Mouse (Mus musculus) spleen, adult 2 months (tissue): ENCODE data around the gene Prph. TPM values are rescaled to one million over a fixed set of nuclear protein-coding genes. Genes with fewer than 3 reads are reported as not detected.

Source experiments
- DNase-seq, 2 experiments: peaks; one replicate each; pipeline versions ENCODE4 v3.0.0 to v3.0.0-alpha.2; 2012 to 2021; ENCODE audit warnings: low spot score in 2 of 2, low read depth in 1 of 2
- H3K27ac ChIP-seq: fragments of 200-500 bp; 2 replicates; pipeline ENCODE4 v1.5.1; 2012; ENCODE audit warnings: low read length, inconsistent platforms; ENCODE audit not compliant: insufficient read depth
- H3K27me3 ChIP-seq: fragments of 200-500 bp; 2 replicates; pipeline ENCODE4 v1.6.1; 2012; ENCODE audit warnings: mild to moderate bottlenecking, moderate library complexity, low read length, inconsistent platforms; ENCODE audit not compliant: control insufficient read depth, insufficient read depth
- H3K36me3 ChIP-seq: fragments of 200-500 bp; 2 replicates; pipeline ENCODE4 v1.6.1; 2012; ENCODE audit warnings: mild to moderate bottlenecking, low read length, inconsistent platforms; ENCODE audit not compliant: control insufficient read depth, insufficient read depth
- H3K4me1 ChIP-seq: fragments of 200-500 bp; 2 replicates; pipeline ENCODE4 v1.6.1; 2011; ENCODE audit warnings: inconsistent platforms; ENCODE audit not compliant: control insufficient read depth, insufficient read depth, insufficient read length
- H3K4me3 ChIP-seq: fragments of 200-500 bp; 2 replicates; pipeline ENCODE4 v1.5.1; 2011; ENCODE audit warnings: mild to moderate bottlenecking, inconsistent platforms; ENCODE audit not compliant: insufficient read depth, insufficient read length; ENCODE audit errors: extremely low read depth
- CTCF ChIP-seq: fragments of 200-500 bp; IDR thresholded peaks from 2 replicates; pipeline ENCODE4 v1.5.1; 2011; ENCODE audit warnings: mild to moderate bottlenecking, inconsistent platforms; ENCODE audit not compliant: insufficient read depth, insufficient read length, insufficient replicate concordance; ENCODE audit errors: extremely low read depth
- POLR2A ChIP-seq: fragments of 200-500 bp; IDR thresholded peaks from 2 replicates; pipeline ENCODE4 v1.6.1; 2011; ENCODE audit warnings: low read depth, low read length, inconsistent platforms
- WGBS: fragments of 180-500 bp; shearing (Covaris S2); methylation state at CpG from one replicate; pipeline ENCODE4 v1.1.7; 2018; 5-methylcytosine and 5-hydroxymethylcytosine counted together
- polyA plus RNA-seq: library from polyadenylated mRNA; depleted of rRNA; stranded (reverse); fragments of >200 nt; gene quantifications from 2 replicates; pipeline ENCODE4 v1.2.3, GENCODE M21; 2012; rRNA removed

Gene Prph
- polyA plus RNA-seq, 1 experiment, result 0.99 TPM

DNA sequence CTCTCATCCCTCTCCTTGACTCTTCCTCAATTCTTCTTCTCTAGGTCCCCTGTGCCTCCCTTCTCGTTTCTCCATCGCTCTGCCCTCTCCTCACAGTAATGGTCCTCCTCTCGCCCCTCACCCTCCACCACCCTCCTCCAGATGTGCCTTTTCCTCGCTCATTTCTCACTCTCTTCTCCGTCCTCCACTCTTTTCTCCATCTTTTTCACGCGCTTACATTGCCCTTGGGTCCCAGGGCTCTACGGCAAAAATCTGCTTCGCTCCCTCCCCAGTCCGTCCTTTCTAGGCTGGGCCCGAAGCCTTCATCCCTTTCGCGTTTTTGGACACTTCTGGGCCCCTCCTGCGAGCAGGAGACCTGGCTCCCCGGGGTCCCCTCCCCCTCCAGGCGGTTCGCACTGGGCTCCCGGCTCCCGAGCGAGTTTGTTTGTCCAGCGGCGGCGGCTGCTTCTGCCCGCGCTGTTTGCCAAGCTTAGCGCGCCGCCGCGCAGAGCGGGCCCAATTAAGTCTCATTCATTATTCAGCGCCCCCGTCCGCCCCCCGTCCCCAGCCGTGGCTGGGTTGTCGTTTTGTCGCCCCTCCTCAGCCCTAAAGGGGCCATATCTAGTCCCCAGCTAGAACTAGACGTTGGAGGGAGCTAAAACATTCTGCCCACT, 43.0 kb downstream of the Prph start:
- H3K36me3 ChIP-seq, result no peaks in the 10 kb centered on the region
- H3K4me3 ChIP-seq, result no peak overlapping the region; the same call in 1 of the 2 replicates
- no peak overlapping the region for H3K27ac ChIP-seq
- no peak for DNase-seq
- peaks cover 42% of the 10 kb centered on the region for H3K27me3 ChIP-seq
- 4% methylated on average over 39 of the region's 39 CpGs for WGBS
- H3K4me1 ChIP-seq, result peaks cover 3% of the 10 kb centered on the region; the same call in 1 of the 2 replicates
- TF ChIP-seq POLR2A (no peak), CTCF (no peak)

DNA sequence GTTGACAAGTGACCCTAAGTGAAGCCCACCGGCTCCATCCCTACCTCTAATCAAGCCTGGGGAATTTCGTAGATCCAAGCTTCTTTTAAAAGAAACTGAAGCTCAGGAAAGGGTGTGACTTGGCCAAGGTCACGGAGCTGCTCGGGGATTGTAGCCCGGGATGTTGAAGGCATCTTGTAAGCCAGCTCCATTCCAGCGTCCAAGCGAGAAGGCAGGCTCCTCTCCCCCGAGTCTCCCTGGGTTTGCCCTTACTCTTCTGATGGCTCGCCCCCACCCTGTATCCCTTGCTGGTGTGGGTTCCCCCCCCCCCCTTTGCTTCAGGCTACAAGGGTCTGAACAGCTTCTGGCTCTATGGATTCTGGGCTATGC, 43.5 kb downstream of the Prph start:
- peaks cover 40% of the 10 kb centered on the region for H3K27me3 ChIP-seq

DNA sequence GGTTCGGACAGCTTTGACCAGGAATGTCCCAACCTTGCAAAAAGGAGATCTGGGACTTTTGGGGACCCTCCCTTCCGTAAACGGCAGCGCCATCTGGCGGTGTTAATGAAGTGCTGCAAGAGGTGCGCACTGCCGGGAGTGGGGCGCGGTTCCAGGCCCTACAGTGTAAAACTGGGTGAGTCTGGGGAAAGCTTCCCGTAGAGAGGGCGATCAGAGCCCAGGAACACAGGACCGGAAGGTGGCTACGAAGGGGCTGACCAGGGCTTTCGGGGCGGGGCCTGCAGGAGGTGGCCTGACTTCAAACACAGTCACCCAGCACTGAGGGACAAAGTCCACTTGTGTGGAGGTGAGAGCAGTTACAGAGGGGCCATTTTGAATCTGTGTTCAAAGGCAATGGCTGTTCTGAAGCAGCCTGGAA, 44.2 kb downstream of the Prph start:
- DNase-seq, result no peak
- 3% methylated on average over 15 of the region's 15 CpGs for WGBS
- peaks cover 35% of the 10 kb centered on the region for H3K27me3 ChIP-seq
- TF ChIP-seq POLR2A (no peak), CTCF (peak; percentile 35; the same call in 1 of the 2 replicates)
- H3K4me1 ChIP-seq, result no peaks in the 10 kb centered on the region; the same call in 1 of the 2 replicates
- H3K4me3 ChIP-seq, result no peak overlapping the region
- H3K36me3 ChIP-seq, result no peaks in the 10 kb centered on the region
- H3K27ac ChIP-seq, result no peak overlapping the region

More for the DNA sequence above, 43.5 kb downstream of the Prph start:
- Histone ChIP-seq H3K4me3 (no peak overlapping the region), H3K36me3 (no peaks in the 10 kb centered on the region), H3K27ac (no peak overlapping the region), H3K4me1 (peaks cover 3% of the 10 kb centered on the region; the same call in 1 of the 2 replicates)
- no peak for DNase-seq
- WGBS, result 11% methylated on average over 9 of the region's 9 CpGs
- TF ChIP-seq POLR2A, result no peak
- TF ChIP-seq CTCF, result no peak

DNA sequence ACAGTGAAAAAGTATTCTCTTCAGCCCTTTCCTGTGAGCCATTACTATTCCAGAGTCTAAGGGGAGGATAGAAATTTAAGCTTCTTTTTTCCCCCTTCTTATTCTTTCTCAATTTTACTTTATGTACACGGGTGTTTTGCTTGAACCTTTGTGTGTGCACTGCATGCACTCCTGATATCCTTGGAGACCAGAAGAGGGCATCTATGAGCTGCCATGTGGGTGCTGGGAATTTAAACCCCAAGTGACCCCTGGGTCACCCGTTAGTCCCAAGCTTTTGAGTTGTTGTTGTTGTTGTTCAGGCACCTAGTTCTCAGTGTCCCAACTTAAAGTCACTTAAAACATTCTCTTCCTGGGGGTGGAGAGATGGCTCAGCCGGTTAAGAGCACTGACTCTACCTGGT, 45.0 kb downstream of the Prph start:
- Histone ChIP-seq H3K4me1 (no peaks in the 10 kb centered on the region; the same call in 1 of the 2 replicates), H3K27me3 (peaks cover 30% of the 10 kb centered on the region), H3K36me3 (no peaks in the 10 kb centered on the region), H3K4me3 (no peak overlapping the region), H3K27ac (no peak overlapping the region)
- no peak for TF ChIP-seq POLR2A
- TF ChIP-seq CTCF, result no peak
- WGBS, result 55% methylated on average over 3 of the region's 3 CpGs
- DNase-seq, result no peak

DNA sequence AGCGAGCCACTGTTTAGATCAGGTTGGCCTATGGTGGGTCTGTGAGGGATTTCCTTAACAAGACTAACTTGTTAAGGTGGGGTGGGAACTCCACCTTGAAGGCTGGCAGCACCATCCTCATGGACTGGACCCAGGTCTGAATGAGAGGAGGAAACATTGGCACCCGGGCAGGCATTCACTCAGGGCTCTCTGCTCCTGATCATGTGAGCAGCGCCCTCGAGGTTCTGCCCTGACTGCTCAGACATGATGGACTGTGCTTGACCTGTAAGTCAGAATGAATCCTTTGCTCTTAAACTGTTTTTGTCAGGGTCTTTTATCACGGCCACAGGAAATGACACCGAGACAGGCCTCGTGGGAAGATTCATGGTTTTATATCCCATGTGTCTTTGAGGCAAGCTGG, 50.3 kb downstream of the Prph start:
- 0 out of 2 replicates have a peak, but pooled peaks cover 3% of the 10 kb centered on the region for H3K27me3 ChIP-seq
- H3K4me1 ChIP-seq, result no peaks in the 10 kb centered on the region
- no peak for DNase-seq
- no peaks in the 10 kb centered on the region for H3K36me3 ChIP-seq
- H3K4me3 ChIP-seq, result no peak overlapping the region
- 0 out of 2 replicates have a peak overlapping the region, but pooled peaks have one; percentile 5 for H3K27ac ChIP-seq
- TF ChIP-seq CTCF (no peak), POLR2A (no peak)
- WGBS, result 32% methylated on average over 7 of the region's 7 CpGs

DNA sequence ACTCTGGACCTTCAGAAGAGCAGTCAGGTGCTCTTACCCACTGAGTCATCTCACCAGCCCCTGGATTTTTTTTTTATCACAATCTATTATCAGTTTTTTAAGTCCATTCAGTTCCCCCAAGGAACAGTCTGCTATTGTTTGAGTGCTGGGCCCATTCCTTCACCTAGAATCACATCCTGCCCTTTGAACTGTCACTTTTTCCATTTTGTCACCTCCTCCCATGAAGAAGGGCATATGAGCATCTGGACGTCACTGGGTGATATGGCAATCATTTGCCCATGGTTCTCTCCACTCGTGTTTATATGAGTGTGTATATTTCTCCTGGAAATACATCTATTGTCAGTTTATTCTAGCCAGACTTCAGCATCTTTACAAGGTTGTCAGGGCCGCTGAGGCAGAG, 52.9 kb downstream of the Prph start:
- Histone ChIP-seq H3K36me3 (no peaks in the 10 kb centered on the region), H3K27ac (no peak overlapping the region), H3K4me1 (no peaks in the 10 kb centered on the region), H3K27me3 (no peaks in the 10 kb centered on the region), H3K4me3 (no peak overlapping the region)
- 75% methylated on average over 3 of the region's 3 CpGs for WGBS
- TF ChIP-seq CTCF, result no peak
- TF ChIP-seq POLR2A, result no peak
- no peak for DNase-seq

Other genes with a start within 250 kb of the Prph start
- 0.20 and 0.39 TPM in 2 replicates for gene Ddn, start 245.7 kb upstream of the Prph start, polyA plus RNA-seq
- gene Prkag1, start 223.7 kb upstream of the Prph start, polyA plus RNA-seq, result 42.2 and 45.1 TPM in 2 replicates
- 55.6 and 58.7 TPM in 2 replicates for gene Kmt2d, start 184.0 kb upstream of the Prph start, polyA plus RNA-seq
- gene Rhebl1, start 160.6 kb upstream of the Prph start, polyA plus RNA-seq, result 5.4 and 6.0 TPM in 2 replicates
- 1.6 and 2.3 TPM in 2 replicates for gene Dhh, start 156.6 kb upstream of the Prph start, polyA plus RNA-seq
- gene Lmbr1l, start 136.9 kb upstream of the Prph start, polyA plus RNA-seq, result 112 and 191 TPM in 2 replicates
- gene Tuba1b, start 120.6 kb upstream of the Prph start, polyA plus RNA-seq, result 694 and 1,212 TPM in 2 replicates
- 16.3 and 63.6 TPM in 2 replicates for gene Gm49450, start 101.6 kb upstream of the Prph start, polyA plus RNA-seq
- 116 and 126 TPM in 2 replicates for gene Tuba1a, start 101.5 kb upstream of the Prph start, polyA plus RNA-seq
- gene Tuba1c, start 25.3 kb upstream of the Prph start, polyA plus RNA-seq, result 119 and 126 TPM in 2 replicates
- 5.9 and 7.5 TPM in 2 replicates for gene Troap, start 19.4 kb downstream of the Prph start, polyA plus RNA-seq
- gene C1ql4, start 32.6 kb downstream of the Prph start, polyA plus RNA-seq, result not detected in 2 replicates
- 0.35 and 0.60 TPM in 2 replicates for gene Dnajc22, start 38.0 kb downstream of the Prph start, polyA plus RNA-seq
- 1.5 and 2.2 TPM in 2 replicates for gene Spats2, start 70.7 kb downstream of the Prph start, polyA plus RNA-seq
- 3.5 and 3.7 TPM in 2 replicates for gene Kcnh3, start 169.7 kb downstream of the Prph start, polyA plus RNA-seq
- gene Mcrs1, start 196.8 kb downstream of the Prph start, polyA plus RNA-seq, result 48.5 and 63.1 TPM in 2 replicates
- gene Prpf40b, start 239.9 kb downstream of the Prph start, polyA plus RNA-seq, result 27.1 and 31.4 TPM in 2 replicates
- gene Fam186b, start 240.7 kb downstream of the Prph start, polyA plus RNA-seq, result 0.02 and 0.05 TPM in 2 replicates